Mouse (Mus musculus): Measurements from ENCODE around the gene Cd59a. TPM values are rescaled to one million over a fixed set of nuclear protein-coding genes. Genes with fewer than 3 reads are reported as not detected.
"Not testable (repeated sequence)": the region's sequence is repeated elsewhere in the genome, so short reads cannot be mapped to it uniquely, and the experiment has no call there.

Gene Cd59a
- polyA plus RNA-seq, 1 experiment from 2014 or later, result 53.5 TPM

GRCm38 (mm10) chr2:104113563-104113962, 18.0 kb downstream of the Cd59a start:
- H3K9ac ChIP-seq (ENCODE audit: low read length); H3K4me3 ChIP-seq (ENCODE audit: low read length); H3K4me1 ChIP-seq (ENCODE audit: control insufficient read depth, insufficient read depth, low read length); H3K36me3 ChIP-seq (ENCODE audit: control insufficient read depth, insufficient read depth); H3K4me2 ChIP-seq (ENCODE audit: low read depth, low read length); H3K27me3 ChIP-seq (ENCODE audit: control insufficient read depth, insufficient read depth, low read length); H3K27ac ChIP-seq (ENCODE audit: low read length); H3K9me3 ChIP-seq (replicated peaks; ENCODE audit: control insufficient read depth, low read length); ATAC-seq (replicated peaks; ENCODE audit: extremely low read depth, insufficient read depth, low FRiP score): not testable (repeated sequence)

- H3K27me3 ChIP-seq (ENCODE audit: control insufficient read depth, insufficient read depth, low read length), result no peaks in the 10 kb centered on the region
- H3K4me1 ChIP-seq (ENCODE audit: control insufficient read depth, insufficient read depth, low read length), result peaks cover 4% of the 10 kb centered on the region
- no peak overlapping the region for H3K9ac ChIP-seq (ENCODE audit: low read length)
- no peak overlapping the region for H3K4me3 ChIP-seq (ENCODE audit: low read length)
- H3K36me3 ChIP-seq (ENCODE audit: control insufficient read depth, insufficient read depth), result no peaks in the 10 kb centered on the region
- no peak for ATAC-seq (replicated peaks; ENCODE audit: extremely low read depth, insufficient read depth, low FRiP score)
- no peak overlapping the region for H3K4me2 ChIP-seq (ENCODE audit: low read depth, low read length)
- WGBS, result 74% methylated on average over 3 of the region's 3 CpGs
- no peaks in the 10 kb centered on the region for H3K9me3 ChIP-seq (replicated peaks; ENCODE audit: control insufficient read depth, low read length)
- H3K27ac ChIP-seq (ENCODE audit: low read length), result no peak overlapping the region
Measured at GRCm38 (mm10) chr2:104114898-104115297, 19.3 kb downstream of the Cd59a start.

- ATAC-seq (replicated peaks; ENCODE audit: extremely low read depth, insufficient read depth, low FRiP score); H3K4me2 ChIP-seq (ENCODE audit: low read depth, low read length): not testable (repeated sequence)
Measured at GRCm38 (mm10) chr2:104117173-104117572, 21.6 kb downstream of the Cd59a start.

GRCm38 (mm10) chr2:104119097-104119496, 23.5 kb downstream of the Cd59a start:
- Histone ChIP-seq H3K4me3 (ENCODE audit: low read length) (no peak overlapping the region), H3K4me2 (ENCODE audit: low read depth, low read length) (no peak overlapping the region), H3K4me1 (ENCODE audit: control insufficient read depth, insufficient read depth, low read length) (peaks cover 31% of the 10 kb centered on the region), H3K27me3 (ENCODE audit: control insufficient read depth, insufficient read depth, low read length) (no peaks in the 10 kb centered on the region), H3K27ac (ENCODE audit: low read length) (no peak overlapping the region), H3K9me3 (replicated peaks; ENCODE audit: control insufficient read depth, low read length) (no peaks in the 10 kb centered on the region), H3K9ac (ENCODE audit: low read length) (no peak overlapping the region), H3K36me3 (ENCODE audit: control insufficient read depth, insufficient read depth) (no peaks in the 10 kb centered on the region)
- ATAC-seq (replicated peaks; ENCODE audit: extremely low read depth, insufficient read depth, low FRiP score), result no peak
- 87% methylated on average over 1 of the region's 1 CpGs for WGBS

More at GRCm38 (mm10) chr2:104117173-104117572, 21.6 kb downstream of the Cd59a start:
- H3K27ac ChIP-seq (ENCODE audit: low read length); H3K36me3 ChIP-seq (ENCODE audit: control insufficient read depth, insufficient read depth); H3K9ac ChIP-seq (ENCODE audit: low read length); H3K9me3 ChIP-seq (replicated peaks; ENCODE audit: control insufficient read depth, low read length); H3K27me3 ChIP-seq (ENCODE audit: control insufficient read depth, insufficient read depth, low read length); H3K4me3 ChIP-seq (ENCODE audit: low read length): not testable (repeated sequence)
- H3K4me1 ChIP-seq (ENCODE audit: control insufficient read depth, insufficient read depth, low read length), result peaks cover 26% of the 10 kb centered on the region

GRCm38 (mm10) chr2:104120312-104120711, 24.7 kb downstream of the Cd59a start:
- no peak for ATAC-seq (replicated peaks; ENCODE audit: extremely low read depth, insufficient read depth, low FRiP score)
- 45% methylated on average over 6 of the region's 6 CpGs for WGBS
- H3K9ac ChIP-seq (ENCODE audit: low read length), result peak overlapping the region; percentile 59
- no peaks in the 10 kb centered on the region for H3K36me3 ChIP-seq (ENCODE audit: control insufficient read depth, insufficient read depth)
- no peak overlapping the region for H3K4me3 ChIP-seq (ENCODE audit: low read length)
- no peaks in the 10 kb centered on the region; the same call in 1 of the 2 replicates for H3K27me3 ChIP-seq (ENCODE audit: control insufficient read depth, insufficient read depth, low read length)
- no peaks in the 10 kb centered on the region for H3K9me3 ChIP-seq (replicated peaks; ENCODE audit: control insufficient read depth, low read length)
- H3K27ac ChIP-seq (ENCODE audit: low read length), result peak overlapping the region; percentile 82
- H3K4me1 ChIP-seq (ENCODE audit: control insufficient read depth, insufficient read depth, low read length), result peaks cover 35% of the 10 kb centered on the region
- H3K4me2 ChIP-seq (ENCODE audit: low read depth, low read length), result peak overlapping the region; percentile 11; the same call in 1 of the 2 replicates

GRCm38 (mm10) chr2:104121681-104122504, 26.3 kb downstream of the Cd59a start:
- WGBS, result 69% methylated on average over 8 of the region's 8 CpGs
- no peaks in the 10 kb centered on the region for H3K36me3 ChIP-seq (ENCODE audit: control insufficient read depth, insufficient read depth)
- no peak for ATAC-seq (replicated peaks; ENCODE audit: extremely low read depth, insufficient read depth, low FRiP score)
- H3K4me2 ChIP-seq (ENCODE audit: low read depth, low read length), result peak overlapping the region; percentile 97
- peaks cover 35% of the 10 kb centered on the region for H3K4me1 ChIP-seq (ENCODE audit: control insufficient read depth, insufficient read depth, low read length)
- H3K9ac ChIP-seq (ENCODE audit: low read length), result peak overlapping the region; percentile 46
- H3K27me3 ChIP-seq (ENCODE audit: control insufficient read depth, insufficient read depth, low read length), result peaks cover 3% of the 10 kb centered on the region; the same call in 1 of the 2 replicates
- no peaks in the 10 kb centered on the region for H3K9me3 ChIP-seq (replicated peaks; ENCODE audit: control insufficient read depth, low read length)
- peak overlapping the region; percentile 88 for H3K27ac ChIP-seq (ENCODE audit: low read length)
- peak overlapping the region; percentile 69 for H3K4me3 ChIP-seq (ENCODE audit: low read length)

- WGBS, result under 1% methylated on average over 74 of the region's 74 CpGs
- H3K9ac ChIP-seq (ENCODE audit: low read length), result peak within 1 kb of the TSS; percentile 82
- peak within 1 kb of the TSS; percentile 88 for H3K27ac ChIP-seq (ENCODE audit: low read length)
- peaks cover 3% of the 10 kb centered on the region; the same call in 1 of the 2 replicates for H3K27me3 ChIP-seq (ENCODE audit: control insufficient read depth, insufficient read depth, low read length)
- ATAC-seq (replicated peaks; ENCODE audit: extremely low read depth, insufficient read depth, low FRiP score), result peak; percentile 96
- H3K36me3 ChIP-seq (ENCODE audit: control insufficient read depth, insufficient read depth), result no peaks in the 10 kb centered on the region
- peaks cover 35% of the 10 kb centered on the region for H3K4me1 ChIP-seq (ENCODE audit: control insufficient read depth, insufficient read depth, low read length)
- H3K9me3 ChIP-seq (replicated peaks; ENCODE audit: control insufficient read depth, low read length), result no peaks in the 10 kb centered on the region
- peak within 1 kb of the TSS; percentile 97 for H3K4me2 ChIP-seq (ENCODE audit: low read depth, low read length)
- H3K4me3 ChIP-seq (ENCODE audit: low read length), result peak within 1 kb of the TSS; percentile 69
Measured at GRCm38 (mm10) chr2:104122505-104123378, 27.1 kb downstream of the Cd59a start, which contains the start of gene A930018P22Rik. A930018P22Rik (plus strand) TSS chr2:104122769.

- H3K9me3 ChIP-seq (replicated peaks; ENCODE audit: control insufficient read depth, low read length), result no peaks in the 10 kb centered on the region
- H3K27ac ChIP-seq (ENCODE audit: low read length), result no peak overlapping the region
- H3K27me3 ChIP-seq (ENCODE audit: control insufficient read depth, insufficient read depth, low read length), result peaks cover 3% of the 10 kb centered on the region; the same call in 1 of the 2 replicates
- H3K4me3 ChIP-seq (ENCODE audit: low read length), result peak overlapping the region; percentile 69
- peak overlapping the region; percentile 97 for H3K4me2 ChIP-seq (ENCODE audit: low read depth, low read length)
- peak overlapping the region; percentile 82 for H3K9ac ChIP-seq (ENCODE audit: low read length)
- WGBS, result 52% methylated on average over 3 of the region's 3 CpGs
- no peak for ATAC-seq (replicated peaks; ENCODE audit: extremely low read depth, insufficient read depth, low FRiP score)
- H3K36me3 ChIP-seq (ENCODE audit: control insufficient read depth, insufficient read depth), result no peaks in the 10 kb centered on the region
- H3K4me1 ChIP-seq (ENCODE audit: control insufficient read depth, insufficient read depth, low read length), result peaks cover 35% of the 10 kb centered on the region
Measured at GRCm38 (mm10) chr2:104123540-104123939, 27.9 kb downstream of the Cd59a start.

Data from heart, embryonic 16.5 days (tissue).